Mouse (Mus musculus): Measurements from ENCODE around the gene Olfr983. TPM values are rescaled to one million over a fixed set of nuclear protein-coding genes. Genes with fewer than 3 reads are reported as not detected.

Gene Olfr983
- polyA plus RNA-seq (2014; fragmentation: Nextera tagmentation; extraction: Ambion mirVana): not detected in 2 replicates

DNA sequence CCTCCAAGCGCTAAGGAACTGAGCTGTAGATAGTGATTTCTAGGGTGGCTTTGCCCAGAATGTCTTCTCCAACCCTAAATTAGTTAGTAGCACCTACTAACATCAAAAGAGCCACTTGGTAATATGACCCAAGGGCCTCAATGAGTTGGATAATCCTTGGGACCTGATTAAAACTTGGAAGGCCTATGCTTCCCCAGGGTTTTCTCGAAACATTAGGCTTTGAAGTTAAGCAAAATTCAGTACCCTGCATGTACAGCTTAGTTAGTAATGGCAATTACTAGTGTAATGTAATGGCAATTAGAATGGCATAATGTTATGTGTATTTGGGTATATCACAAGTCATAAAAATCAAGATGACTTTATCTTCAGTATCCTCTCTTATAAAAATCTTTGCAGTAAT is at the start of gene Olfr983:
Olfr983 (minus strand) TSS at position 101 of the 400 bp plus-strand sequence.
- H3K27ac ChIP-seq (replicated peaks; ENCODE audit: low read depth, low read length): no peak within 1 kb of the TSS
- H3K9ac ChIP-seq (replicated peaks; ENCODE audit: low read length): no peak within 1 kb of the TSS
- H3K27me3 ChIP-seq (ENCODE audit: control insufficient read depth, insufficient read depth, low read length): no peaks in the 10 kb centered on the region
- no peaks in the 10 kb centered on the region for H3K4me1 ChIP-seq (ENCODE audit: control insufficient read depth, insufficient read depth, low read length)
- ATAC-seq (replicated peaks; ENCODE audit: insufficient number of reproducible peaks, low FRiP score, low TSS enrichment, low read depth): no peak
- no peak within 1 kb of the TSS for H3K4me3 ChIP-seq (ENCODE audit: low read depth, low read length)
- H3K9me3 ChIP-seq (replicated peaks; ENCODE audit: control insufficient read depth, low read length): no peaks in the 10 kb centered on the region
- 81% methylated on average over 2 of the region's 2 CpGs for WGBS
- DNase-seq (ENCODE audit: low spot score): no peak
- no peaks in the 10 kb centered on the region for H3K36me3 ChIP-seq (replicated peaks; ENCODE audit: control insufficient read depth, insufficient read depth, low read depth, low read length)
- H3K4me2 ChIP-seq (ENCODE audit: low read depth, low read length): no peak within 1 kb of the TSS

DNA sequence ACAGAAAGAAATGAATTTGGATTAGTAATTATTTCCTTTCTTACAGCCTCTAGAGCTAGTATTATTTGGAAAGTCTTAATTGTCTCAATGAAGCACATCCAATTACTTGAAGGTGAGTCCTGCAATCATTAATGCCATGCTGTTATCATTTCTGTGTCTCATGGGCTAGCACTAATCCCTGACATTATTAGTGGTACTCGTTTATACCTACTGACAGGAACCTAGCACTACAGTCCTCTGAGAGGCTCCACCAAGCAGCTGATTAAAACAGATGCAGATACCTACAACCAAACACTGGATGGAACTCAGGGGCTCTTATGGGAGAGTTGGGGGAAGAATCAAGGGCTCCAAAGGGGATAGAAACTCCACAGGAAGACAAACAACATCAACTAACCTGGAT is 48.1 kb upstream of the Olfr983 start:
- no peak for ATAC-seq (replicated peaks; ENCODE audit: insufficient number of reproducible peaks, low FRiP score, low TSS enrichment, low read depth)
- H3K9ac ChIP-seq (replicated peaks; ENCODE audit: low read length): no peak overlapping the region
- H3K27ac ChIP-seq (replicated peaks; ENCODE audit: low read depth, low read length): no peak overlapping the region
- H3K4me1 ChIP-seq (ENCODE audit: control insufficient read depth, insufficient read depth, low read length): no peaks in the 10 kb centered on the region
- H3K36me3 ChIP-seq (replicated peaks; ENCODE audit: control insufficient read depth, insufficient read depth, low read depth, low read length): no peaks in the 10 kb centered on the region
- 63% methylated on average over 1 of the region's 1 CpGs for WGBS
- DNase-seq (ENCODE audit: low spot score): no peak
- no peak overlapping the region for H3K4me2 ChIP-seq (ENCODE audit: low read depth, low read length)
- H3K27me3 ChIP-seq (ENCODE audit: control insufficient read depth, insufficient read depth, low read length): no peaks in the 10 kb centered on the region
- H3K9me3 ChIP-seq (replicated peaks; ENCODE audit: control insufficient read depth, low read length): no peaks in the 10 kb centered on the region
- no peak overlapping the region for H3K4me3 ChIP-seq (ENCODE audit: low read depth, low read length)

DNA sequence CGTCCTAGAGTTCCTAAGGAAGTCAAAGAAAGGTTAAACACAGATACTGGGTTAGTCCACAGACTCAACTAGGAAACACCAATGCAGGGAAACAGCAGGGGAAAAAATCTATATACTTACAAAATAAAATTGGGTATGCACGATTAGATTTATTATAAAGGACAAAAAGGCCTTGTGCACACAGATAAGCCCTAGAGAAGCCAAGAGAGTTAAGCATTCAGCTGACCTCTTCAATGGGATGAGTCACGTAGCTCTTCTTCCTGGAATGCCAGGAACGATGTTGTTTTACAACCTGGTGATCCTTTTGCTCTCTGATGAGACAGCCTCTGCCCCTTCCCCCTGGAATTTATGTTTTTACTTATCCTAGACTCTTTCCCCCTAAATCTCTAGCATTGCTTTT is 46.1 kb upstream of the Olfr983 start:
- DNase-seq (ENCODE audit: low spot score) (no peak), ATAC-seq (replicated peaks; ENCODE audit: insufficient number of reproducible peaks, low FRiP score, low TSS enrichment, low read depth) (no peak)
- Histone ChIP-seq H3K9me3 (replicated peaks; ENCODE audit: control insufficient read depth, low read length) (no peaks in the 10 kb centered on the region), H3K4me3 (ENCODE audit: low read depth, low read length) (no peak overlapping the region), H3K4me2 (ENCODE audit: low read depth, low read length) (no peak overlapping the region), H3K27me3 (ENCODE audit: control insufficient read depth, insufficient read depth, low read length) (no peaks in the 10 kb centered on the region), H3K27ac (replicated peaks; ENCODE audit: low read depth, low read length) (no peak overlapping the region), H3K4me1 (ENCODE audit: control insufficient read depth, insufficient read depth, low read length) (no peaks in the 10 kb centered on the region), H3K36me3 (replicated peaks; ENCODE audit: control insufficient read depth, insufficient read depth, low read depth, low read length) (no peaks in the 10 kb centered on the region), H3K9ac (replicated peaks; ENCODE audit: low read length) (no peak overlapping the region)
- 71% methylated on average over 4 of the region's 4 CpGs for WGBS

DNA sequence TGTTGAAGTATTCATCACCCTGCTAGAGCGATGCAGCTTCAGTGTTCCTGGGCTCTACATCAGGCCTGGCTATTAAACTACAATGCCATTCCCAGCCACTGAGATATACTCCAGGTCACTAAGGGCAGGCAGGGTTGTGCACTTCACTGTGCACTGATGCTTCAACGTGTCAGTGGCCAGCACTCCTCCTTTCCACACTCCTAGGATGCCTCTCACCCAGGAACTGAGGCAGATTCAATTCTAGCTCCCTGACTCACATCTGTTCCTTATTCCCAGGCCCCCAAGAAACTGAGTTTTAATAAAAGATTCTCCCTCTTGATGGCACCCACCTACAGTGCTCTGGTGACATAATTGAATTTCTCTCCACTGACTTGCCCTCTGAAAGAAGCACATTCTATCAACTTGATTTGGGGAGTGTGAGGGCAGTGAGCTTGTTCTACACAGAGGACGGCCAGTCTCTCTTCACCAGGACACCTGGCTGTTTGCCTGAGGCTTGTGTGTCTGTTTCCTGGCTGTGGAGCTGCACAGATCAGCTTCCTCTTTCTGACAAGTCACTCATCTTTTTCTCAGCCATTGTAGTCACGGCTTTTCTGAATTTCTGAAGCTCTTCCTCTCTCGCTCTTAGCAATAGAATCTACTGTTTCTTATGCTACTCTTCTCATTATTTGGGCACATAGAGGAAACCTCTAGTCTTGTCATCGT is 43.7 kb upstream of the Olfr983 start:
- DNase-seq (ENCODE audit: low spot score) (no peak), ATAC-seq (replicated peaks; ENCODE audit: insufficient number of reproducible peaks, low FRiP score, low TSS enrichment, low read depth) (0 out of 2 replicates have a peak, but pooled peaks have one; percentile 59)
- Histone ChIP-seq H3K9me3 (replicated peaks; ENCODE audit: control insufficient read depth, low read length) (no peaks in the 10 kb centered on the region), H3K4me1 (ENCODE audit: control insufficient read depth, insufficient read depth, low read length) (no peaks in the 10 kb centered on the region), H3K27me3 (ENCODE audit: control insufficient read depth, insufficient read depth, low read length) (no peaks in the 10 kb centered on the region), H3K36me3 (replicated peaks; ENCODE audit: control insufficient read depth, insufficient read depth, low read depth, low read length) (no peaks in the 10 kb centered on the region), H3K27ac (replicated peaks; ENCODE audit: low read depth, low read length) (no peak overlapping the region), H3K4me2 (ENCODE audit: low read depth, low read length) (no peak overlapping the region), H3K9ac (replicated peaks; ENCODE audit: low read length) (no peak overlapping the region), H3K4me3 (ENCODE audit: low read depth, low read length) (no peak overlapping the region)
- 77% methylated on average over 6 of the region's 6 CpGs for WGBS

DNA sequence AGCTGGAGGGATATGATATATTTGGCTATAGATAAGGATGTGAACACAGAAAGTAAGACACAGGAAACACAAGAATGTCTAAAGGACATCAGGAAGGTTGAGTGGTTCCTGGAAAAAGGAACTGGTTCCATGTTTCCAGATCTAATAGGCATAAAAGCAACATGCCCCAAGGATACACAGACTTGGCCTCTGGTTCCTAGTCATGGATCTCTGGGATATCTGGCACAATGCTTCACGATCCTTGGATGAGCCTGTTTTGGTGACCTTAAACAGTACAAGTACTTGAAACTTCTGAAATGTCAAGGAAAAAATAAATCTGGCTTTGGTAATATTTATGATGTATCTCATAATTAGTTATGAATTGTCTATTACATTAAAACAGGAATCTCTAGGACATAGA is 37.2 kb upstream of the Olfr983 start:
- H3K4me3 ChIP-seq (ENCODE audit: low read depth, low read length): no peak overlapping the region
- no peaks in the 10 kb centered on the region for H3K9me3 ChIP-seq (replicated peaks; ENCODE audit: control insufficient read depth, low read length)
- no peak overlapping the region for H3K4me2 ChIP-seq (ENCODE audit: low read depth, low read length)
- ATAC-seq (replicated peaks; ENCODE audit: insufficient number of reproducible peaks, low FRiP score, low TSS enrichment, low read depth) (no peak), DNase-seq (ENCODE audit: low spot score) (no peak)
- no peak overlapping the region for H3K9ac ChIP-seq (replicated peaks; ENCODE audit: low read length)
- no peak overlapping the region for H3K27ac ChIP-seq (replicated peaks; ENCODE audit: low read depth, low read length)
- no peaks in the 10 kb centered on the region for H3K36me3 ChIP-seq (replicated peaks; ENCODE audit: control insufficient read depth, insufficient read depth, low read depth, low read length)
- H3K4me1 ChIP-seq (ENCODE audit: control insufficient read depth, insufficient read depth, low read length): no peaks in the 10 kb centered on the region
- no peaks in the 10 kb centered on the region for H3K27me3 ChIP-seq (ENCODE audit: control insufficient read depth, insufficient read depth, low read length)
- WGBS: 89% methylated on average over 1 of the region's 1 CpGs

DNA sequence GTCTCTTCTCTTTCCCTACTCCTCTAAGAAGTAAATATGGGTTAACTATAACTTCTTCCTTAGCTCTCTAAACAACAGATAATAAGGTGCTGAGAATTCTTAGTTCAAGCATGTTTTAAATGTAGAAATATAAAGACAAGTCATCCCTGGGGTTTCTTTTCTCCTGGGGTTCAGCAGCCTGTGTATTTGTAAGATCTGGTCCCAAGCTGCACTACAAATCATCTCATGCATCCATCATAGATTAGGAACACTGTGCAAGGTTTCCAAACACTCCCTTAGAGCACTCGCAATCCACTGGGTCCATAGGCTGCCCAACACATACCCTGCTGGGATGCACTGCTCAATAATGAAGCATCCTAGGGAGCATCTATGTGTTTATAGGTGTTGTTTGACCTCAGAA is 36.7 kb upstream of the Olfr983 start, which contains the start of gene Olfr985:
Olfr985 (minus strand) TSS at position 101 of the 400 bp plus-strand sequence.
- WGBS: 82% methylated on average over 1 of the region's 1 CpGs
- DNase-seq (ENCODE audit: low spot score): no peak
- Histone ChIP-seq H3K27me3 (ENCODE audit: control insufficient read depth, insufficient read depth, low read length) (no peaks in the 10 kb centered on the region), H3K9ac (replicated peaks; ENCODE audit: low read length) (no peak within 1 kb of the TSS), H3K4me3 (ENCODE audit: low read depth, low read length) (no peak within 1 kb of the TSS), H3K4me1 (ENCODE audit: control insufficient read depth, insufficient read depth, low read length) (no peaks in the 10 kb centered on the region), H3K4me2 (ENCODE audit: low read depth, low read length) (no peak within 1 kb of the TSS), H3K36me3 (replicated peaks; ENCODE audit: control insufficient read depth, insufficient read depth, low read depth, low read length) (no peaks in the 10 kb centered on the region), H3K27ac (replicated peaks; ENCODE audit: low read depth, low read length) (no peak within 1 kb of the TSS), H3K9me3 (replicated peaks; ENCODE audit: control insufficient read depth, low read length) (no peaks in the 10 kb centered on the region)
- ATAC-seq (replicated peaks; ENCODE audit: insufficient number of reproducible peaks, low FRiP score, low TSS enrichment, low read depth): no peak

- no peak overlapping the region for H3K4me2 ChIP-seq (ENCODE audit: low read depth, low read length)
- 75% methylated on average over 5 of the region's 5 CpGs for WGBS
- no peaks in the 10 kb centered on the region for H3K36me3 ChIP-seq (replicated peaks; ENCODE audit: control insufficient read depth, insufficient read depth, low read depth, low read length)
- no peak overlapping the region for H3K4me3 ChIP-seq (ENCODE audit: low read depth, low read length)
- no peaks in the 10 kb centered on the region for H3K4me1 ChIP-seq (ENCODE audit: control insufficient read depth, insufficient read depth, low read length)
- no peak for DNase-seq (ENCODE audit: low spot score)
- no peaks in the 10 kb centered on the region for H3K27me3 ChIP-seq (ENCODE audit: control insufficient read depth, insufficient read depth, low read length)
- no peak for ATAC-seq (replicated peaks; ENCODE audit: insufficient number of reproducible peaks, low FRiP score, low TSS enrichment, low read depth)
- no peak overlapping the region for H3K27ac ChIP-seq (replicated peaks; ENCODE audit: low read depth, low read length)
- no peak overlapping the region for H3K9ac ChIP-seq (replicated peaks; ENCODE audit: low read length)
- H3K9me3 ChIP-seq (replicated peaks; ENCODE audit: control insufficient read depth, low read length): no peaks in the 10 kb centered on the region
These were observed 23.9 kb upstream of the Olfr983 start for GRCm38 (mm10) chr9:40117287-40117659.

GRCm38 (mm10) chr9:40116645-40117286 is 23.4 kb upstream of the Olfr983 start:
- Histone ChIP-seq H3K36me3 (replicated peaks; ENCODE audit: control insufficient read depth, insufficient read depth, low read depth, low read length) (no peaks in the 10 kb centered on the region), H3K4me3 (ENCODE audit: low read depth, low read length) (no peak overlapping the region), H3K9ac (replicated peaks; ENCODE audit: low read length) (no peak overlapping the region), H3K9me3 (replicated peaks; ENCODE audit: control insufficient read depth, low read length) (no peaks in the 10 kb centered on the region), H3K4me1 (ENCODE audit: control insufficient read depth, insufficient read depth, low read length) (no peaks in the 10 kb centered on the region), H3K27me3 (ENCODE audit: control insufficient read depth, insufficient read depth, low read length) (no peaks in the 10 kb centered on the region), H3K4me2 (ENCODE audit: low read depth, low read length) (no peak overlapping the region), H3K27ac (replicated peaks; ENCODE audit: low read depth, low read length) (no peak overlapping the region)
- WGBS: 49% methylated on average over 10 of the region's 10 CpGs
- ATAC-seq (replicated peaks; ENCODE audit: insufficient number of reproducible peaks, low FRiP score, low TSS enrichment, low read depth) (no peak), DNase-seq (ENCODE audit: low spot score) (no peak)
